In genomic region chr4:140220326-140221093, GRCm38 (mm10) we compare ENCODE assay signal across 9 mouse cellular contexts. TPM values are rescaled to one million over a fixed set of nuclear protein-coding genes. Genes with fewer than 3 reads are reported as not detected.
DNase-seq lines count a peak whose midpoint lies in the region; ATAC-seq and TF ChIP-seq lines count a peak whose summit lies in the region.
"Had no signal": no experiment of that assay in that cellular context is flagged by ENCODE, and none has a peak within 500 bp of the region (broad histone marks: within the 10 kb centered on the region; RNA-seq: fewer than 3 reads in every experiment).

No protein-coding gene starts in this region.

- no peak overlapping the region for H3K4me3 ChIP-seq in gastrocnemius, adult 2 months
- no peak overlapping the region for H3K4me3 ChIP-seq in forebrain, postnatal 0 days (ENCODE audit: low read depth, low read length)
- H3K4me3 ChIP-seq: limb, embryonic 12.5 days had no signal

- WGBS in forebrain, postnatal 0 days = 25% methylated on average over 22 of the region's 22 CpGs

- no peak overlapping the region for H3K4me2 ChIP-seq in forebrain, postnatal 0 days (ENCODE audit: low read depth)
- H3K4me2 ChIP-seq: limb, embryonic 12.5 days had no signal

- ATAC-seq in forebrain, postnatal 0 days = peak; percentile 35; the same call in 1 of the 2 replicates

- no peak overlapping the region for H3K9ac ChIP-seq in forebrain, postnatal 0 days
- H3K9ac ChIP-seq: limb, embryonic 12.5 days had no signal

- H3K27ac ChIP-seq in gastrocnemius, adult 2 months = no peak overlapping the region
- H3K27ac ChIP-seq in forebrain, postnatal 0 days (ENCODE audit: low read depth, low read length) = no peak overlapping the region
- H3K27ac ChIP-seq: limb, embryonic 12.5 days had no signal

- no peaks in the 10 kb centered on the region for H3K36me3 ChIP-seq in forebrain, postnatal 0 days (ENCODE audit: insufficient read depth)
- H3K36me3 ChIP-seq: limb, embryonic 12.5 days had no signal

- no peak for TF ChIP-seq CTCF in gastrocnemius, adult 2 months (IDR thresholded peaks at IDR 0.05)
- TF ChIP-seq CTCF in forebrain, postnatal 0 days (IDR thresholded peaks at IDR 0.05; ENCODE audit: low read depth) = no peak

- intact Hi-C loops in gastrocnemius, adult 2 months (cut with DNase I) = no loop called here
- intact Hi-C loops in gastrocnemius, postnatal 36 days (cut with DNase I) = no loop called here

- H3K9me3 ChIP-seq in forebrain, postnatal 0 days (ENCODE audit: low read length) = no peaks in the 10 kb centered on the region
- H3K9me3 ChIP-seq: limb, embryonic 12.5 days had no signal

- no peaks in the 10 kb centered on the region for H3K27me3 ChIP-seq in forebrain, postnatal 0 days (ENCODE audit: insufficient read depth, low read length)

- DNase-seq in gastrocnemius, adult 2 months = peak; percentile 39
- DNase-seq in gastrocnemius, postnatal 36 days = no peak
- peak; percentile 76 to 88 for DNase-seq in adrenal gland, adult (ENCODE audit: inconsistent age in 2 of 2, low spot score in 1 of 2)
- peak; percentile 52 for DNase-seq in forebrain, postnatal 0 days
- DNase-seq in lung, postnatal 36 days = peak; percentile 22
- no peak for DNase-seq in urinary bladder, postnatal 25 days (ENCODE audit: low spot score)
- no peak for DNase-seq in retina, embryonic 14.5 days (ENCODE audit: low spot score)
- DNase-seq in layer of hippocampus, adult 8-10 months (ENCODE audit: low spot score in 2 of 2) = no peak

- peaks cover 20% of the 10 kb centered on the region for H3K4me1 ChIP-seq in forebrain, postnatal 0 days (ENCODE audit: insufficient read depth)

RNA-seq across cellular contexts. Expression of gene Igsf21, which starts 26.1 kb away (rescaled TPM):
- under 1 TPM in 1 of 2 experiments, not detected in 1; 0.22 TPM for total RNA-seq in gastrocnemius, adult 2 months (2021)
- total RNA-seq in gastrocnemius, postnatal 36 days (2021) = under 1 TPM in 1 of 2 experiments, not detected in 1; 0.18 TPM
- total RNA-seq in forebrain, postnatal 0 days (2014; rRNA removed) = 68.5 and 78.5 TPM in 2 replicates
- 108 and 117 TPM in 2 replicates for polyA plus RNA-seq in forebrain, postnatal 0 days (2015; fragmentation: Nextera tagmentation; extraction: Ambion mirVana)
- 10 to 100 TPM; 34.4 to 42.1 (median 38.2) TPM for total RNA-seq in layer of hippocampus, adult 8-10 months (2022)
- polyA plus RNA-seq: limb, embryonic 12.5 days had no signal

Comparison
In these comparisons a context has a peak if more than half of its experiments do, and no peak if none do; other contexts are left out.
1. DNase-seq: peak in gastrocnemius, adult 2 months (single experiment), adrenal gland, adult (2 of 2), forebrain, postnatal 0 days (single experiment) and lung, postnatal 36 days (single experiment); none in gastrocnemius, postnatal 36 days (0 of 2), urinary bladder, postnatal 25 days (single experiment), retina, embryonic 14.5 days (single experiment) and layer of hippocampus, adult 8-10 months (0 of 2).
2. RNA of gene Igsf21, which starts 26.1 kb away (total RNA-seq): 68.5 to 78.5 TPM in forebrain, postnatal 0 days and 34.4 to 42.1 TPM in layer of hippocampus, adult 8-10 months; 0.22 TPM in gastrocnemius, adult 2 months and 0.18 TPM in gastrocnemius, postnatal 36 days; every median in the first group is over 10 times any median in the second.